Mouse (Mus musculus) kidney, embryonic 15.5 days (tissue): ENCODE results near the gene 0610030E20Rik. TPM values are rescaled to one million over a fixed set of nuclear protein-coding genes. Genes with fewer than 3 reads are reported as not detected.
A peak's percentile ranks its signal among the peaks of the same experiment; 100 is the strongest.

ENCODE experiments used
- ATAC-seq: fragments of 200-750 bp; cut with Nextera tagmentation; replicated peaks from 2 replicates; pipeline ENCODE4 v1.8.0; 2017; ENCODE audit warnings: moderate TSS enrichment; ENCODE audit not compliant: low FRiP score
- H3K27ac ChIP-seq: fragments of 300-500 bp; sonication (generic); 2 replicates; pipeline ENCODE4 v1.5.1; 2015; ENCODE audit warnings: mild to moderate bottlenecking, inconsistent platforms
- H3K27me3 ChIP-seq: fragments of 300-500 bp; sonication (generic); 2 replicates; pipeline ENCODE4 v1.6.1; 2015; ENCODE audit warnings: inconsistent platforms
- H3K36me3 ChIP-seq: fragments of 300-500 bp; sonication (generic); 2 replicates; pipeline ENCODE4 v1.6.1; 2015; ENCODE audit warnings: inconsistent platforms
- H3K4me1 ChIP-seq: fragments of 300-500 bp; sonication (generic); 2 replicates; pipeline ENCODE4 v1.6.1; 2015; ENCODE audit warnings: inconsistent platforms
- H3K4me2 ChIP-seq: fragments of 300-500 bp; sonication (generic); 2 replicates; pipeline ENCODE4 v1.6.1; 2015; ENCODE audit warnings: moderate library complexity, mild to moderate bottlenecking, inconsistent platforms
- H3K4me3 ChIP-seq: fragments of 300-500 bp; sonication (generic); replicated peaks from 2 replicates; pipeline ENCODE4 v1.5.1; 2015; ENCODE audit warnings: mild to moderate bottlenecking, inconsistent platforms
- H3K9ac ChIP-seq: fragments of 300-500 bp; sonication (generic); 2 replicates; pipeline ENCODE4 v1.6.1; 2015; ENCODE audit warnings: mild to moderate bottlenecking, inconsistent platforms
- H3K9me3 ChIP-seq: fragments of 300-500 bp; sonication (generic); replicated peaks from 2 replicates; pipeline ENCODE4 v1.6.1; 2016; ENCODE audit warnings: inconsistent platforms
- WGBS: fragments of 180-500 bp; shearing (Covaris S2); methylation state at CpG from one replicate; pipeline ENCODE4 v1.1.7; 2015; ENCODE audit warnings: mixed read lengths; 5-methylcytosine and 5-hydroxymethylcytosine counted together
- polyA plus RNA-seq: library from polyadenylated mRNA; unstranded; fragments of >200 nt; fragmentation: Nextera tagmentation; extraction: Ambion mirVana; gene quantifications from 2 replicates; pipeline ENCODE4 v1.2.1, GENCODE M21; 2015

Gene 0610030E20Rik
- polyA plus RNA-seq, 1 experiment from 2014 or later = 29.8 TPM

GRCm38 (mm10) chr6:72362132-72363028 lies 15.3 kb downstream of the 0610030E20Rik start:
- ATAC-seq = peak; percentile 98
- whole genome bisulfite sequencing = under 1% methylated on average over 42 of the region's 42 CpGs
- H3K4me2 ChIP-seq = peak overlapping the region; percentile 81

GRCm38 (mm10) chr6:72364009-72364408 lies 16.9 kb downstream of the 0610030E20Rik start:
- 41% methylated on average over 7 of the region's 7 CpGs for WGBS
- Histone ChIP-seq H3K9ac (no peak overlapping the region), H3K27me3 (no peaks in the 10 kb centered on the region), H3K9me3 (no peaks in the 10 kb centered on the region), H3K4me1 (peaks cover 26% of the 10 kb centered on the region), H3K4me3 (no peak overlapping the region), H3K4me2 (no peak overlapping the region), H3K36me3 (peaks cover 18% of the 10 kb centered on the region), H3K27ac (no peak overlapping the region)
- no peak for ATAC-seq

More at GRCm38 (mm10) chr6:72362132-72363028, 15.3 kb downstream of the 0610030E20Rik start:
- peaks cover 26% of the 10 kb centered on the region for H3K4me1 ChIP-seq
- H3K27me3 ChIP-seq = no peaks in the 10 kb centered on the region
- H3K36me3 ChIP-seq = peaks cover 33% of the 10 kb centered on the region
- no peaks in the 10 kb centered on the region for H3K9me3 ChIP-seq
- H3K4me3 ChIP-seq = peak overlapping the region; percentile 72
- peak overlapping the region; percentile 65 for H3K9ac ChIP-seq
- peak overlapping the region; percentile 90 for H3K27ac ChIP-seq

- H3K4me2 ChIP-seq = no peak overlapping the region
- WGBS = 70% methylated on average over 6 of the region's 6 CpGs
- H3K9ac ChIP-seq = no peak overlapping the region
- no peak overlapping the region for H3K4me3 ChIP-seq
- H3K36me3 ChIP-seq = peaks cover 8% of the 10 kb centered on the region
- no peak for ATAC-seq
- H3K9me3 ChIP-seq = no peaks in the 10 kb centered on the region
- peaks cover 25% of the 10 kb centered on the region for H3K4me1 ChIP-seq
- no peak overlapping the region for H3K27ac ChIP-seq
- H3K27me3 ChIP-seq = no peaks in the 10 kb centered on the region
Observed at GRCm38 (mm10) chr6:72364985-72365384, 17.9 kb downstream of the 0610030E20Rik start.

- Histone ChIP-seq H3K4me1 (peaks cover 19% of the 10 kb centered on the region), H3K27ac (no peak overlapping the region), H3K27me3 (no peaks in the 10 kb centered on the region), H3K9me3 (no peaks in the 10 kb centered on the region), H3K4me3 (no peak overlapping the region), H3K36me3 (no peaks in the 10 kb centered on the region), H3K4me2 (no peak overlapping the region), H3K9ac (no peak overlapping the region)
- no peak for ATAC-seq
- WGBS = 42% methylated on average over 3 of the region's 3 CpGs
Observed at GRCm38 (mm10) chr6:72366304-72366703, 19.2 kb downstream of the 0610030E20Rik start.

- Histone ChIP-seq H3K4me3 (no peak within 1 kb of the TSS), H3K4me2 (no peak within 1 kb of the TSS), H3K27me3 (no peaks in the 10 kb centered on the region), H3K4me1 (peaks cover 18% of the 10 kb centered on the region), H3K36me3 (no peaks in the 10 kb centered on the region), H3K9ac (no peak within 1 kb of the TSS), H3K9me3 (no peaks in the 10 kb centered on the region), H3K27ac (no peak within 1 kb of the TSS)
- WGBS = 76% methylated on average over 4 of the region's 4 CpGs
- ATAC-seq = no peak
Observed at GRCm38 (mm10) chr6:72366844-72367443, 19.8 kb downstream of the 0610030E20Rik start, which contains the start of gene Rnf181. TSS of gene Rnf181 (minus strand) at chr6:72366956.

- Histone ChIP-seq H3K4me3 (no peak overlapping the region), H3K4me2 (no peak overlapping the region), H3K9me3 (no peaks in the 10 kb centered on the region), H3K9ac (no peak overlapping the region), H3K4me1 (peaks cover 18% of the 10 kb centered on the region), H3K36me3 (no peaks in the 10 kb centered on the region), H3K27ac (no peak overlapping the region), H3K27me3 (no peaks in the 10 kb centered on the region)
- 80% methylated on average over 4 of the region's 4 CpGs for WGBS
- no peak for ATAC-seq
Observed at GRCm38 (mm10) chr6:72367460-72367974, 20.4 kb downstream of the 0610030E20Rik start.

- Histone ChIP-seq H3K4me1 (peaks cover 15% of the 10 kb centered on the region; the same call in 1 of the 2 replicates), H3K9me3 (no peaks in the 10 kb centered on the region), H3K36me3 (no peaks in the 10 kb centered on the region), H3K4me2 (no peak overlapping the region), H3K27me3 (no peaks in the 10 kb centered on the region), H3K4me3 (no peak overlapping the region), H3K9ac (no peak overlapping the region), H3K27ac (no peak overlapping the region)
- WGBS = 83% methylated on average over 4 of the region's 4 CpGs
- no peak for ATAC-seq
Observed at GRCm38 (mm10) chr6:72369557-72369956, 22.4 kb downstream of the 0610030E20Rik start.

- Histone ChIP-seq H3K4me1 (peaks cover 15% of the 10 kb centered on the region; the same call in 1 of the 2 replicates), H3K9ac (no peak overlapping the region), H3K27me3 (no peaks in the 10 kb centered on the region), H3K27ac (no peak overlapping the region), H3K36me3 (no peaks in the 10 kb centered on the region), H3K4me2 (no peak overlapping the region), H3K9me3 (no peaks in the 10 kb centered on the region), H3K4me3 (no peak overlapping the region)
- no peak for ATAC-seq
- 79% methylated on average over 12 of the region's 12 CpGs for WGBS
Observed at GRCm38 (mm10) chr6:72370091-72370490, 23.0 kb downstream of the 0610030E20Rik start.

- peak overlapping the region; percentile 37; the same call in 1 of the 2 replicates for H3K27ac ChIP-seq
- peaks cover 15% of the 10 kb centered on the region; the same call in 1 of the 2 replicates for H3K4me1 ChIP-seq
- 51% methylated on average over 5 of the region's 5 CpGs for WGBS
- no peak overlapping the region for H3K9ac ChIP-seq
- ATAC-seq = 0 out of 2 replicates have a peak, but pooled peaks have one; percentile 25
- H3K4me3 ChIP-seq = no peak overlapping the region
- H3K9me3 ChIP-seq = no peaks in the 10 kb centered on the region
- no peaks in the 10 kb centered on the region for H3K27me3 ChIP-seq
- no peaks in the 10 kb centered on the region for H3K36me3 ChIP-seq
- H3K4me2 ChIP-seq = no peak overlapping the region
Observed at GRCm38 (mm10) chr6:72371147-72371546, 24.0 kb downstream of the 0610030E20Rik start.

- ATAC-seq = no peak
- Histone ChIP-seq H3K9me3 (no peaks in the 10 kb centered on the region), H3K27me3 (no peaks in the 10 kb centered on the region), H3K4me3 (no peak overlapping the region), H3K36me3 (no peaks in the 10 kb centered on the region), H3K27ac (peak overlapping the region; percentile 37; the same call in 1 of the 2 replicates), H3K4me1 (peaks cover 15% of the 10 kb centered on the region; the same call in 1 of the 2 replicates), H3K9ac (no peak overlapping the region), H3K4me2 (no peak overlapping the region)
- WGBS = 21% methylated on average over 1 of the region's 1 CpGs
Observed at GRCm38 (mm10) chr6:72371571-72371970, 24.5 kb downstream of the 0610030E20Rik start.

GRCm38 (mm10) chr6:72373184-72373583 lies 26.1 kb downstream of the 0610030E20Rik start:
- ATAC-seq = no peak
- no peaks in the 10 kb centered on the region for H3K9me3 ChIP-seq
- no peak overlapping the region for H3K9ac ChIP-seq
- H3K4me3 ChIP-seq = no peak overlapping the region
- H3K36me3 ChIP-seq = no peaks in the 10 kb centered on the region
- H3K27me3 ChIP-seq = no peaks in the 10 kb centered on the region
- H3K4me2 ChIP-seq = no peak overlapping the region
- 87% methylated on average over 4 of the region's 4 CpGs for WGBS
- H3K27ac ChIP-seq = no peak overlapping the region
- peaks cover 15% of the 10 kb centered on the region for H3K4me1 ChIP-seq

- H3K9me3 ChIP-seq = no peaks in the 10 kb centered on the region
- no peaks in the 10 kb centered on the region for H3K36me3 ChIP-seq
- 66% methylated on average over 7 of the region's 7 CpGs for WGBS
- peaks cover 15% of the 10 kb centered on the region for H3K4me1 ChIP-seq
- H3K4me3 ChIP-seq = no peak overlapping the region
- H3K27me3 ChIP-seq = peaks cover 6% of the 10 kb centered on the region
- H3K27ac ChIP-seq = no peak overlapping the region
- no peak overlapping the region for H3K9ac ChIP-seq
- no peak for ATAC-seq
- H3K4me2 ChIP-seq = no peak overlapping the region
Observed at GRCm38 (mm10) chr6:72374206-72374605, 27.1 kb downstream of the 0610030E20Rik start.
